Mouse (Mus musculus): ENCODE results near the gene Sgce.

GRCm38 (mm10) chr6:4631464-4631863, 115.5 kb downstream of the Sgce start:
- TF ChIP-seq CTCF (IDR thresholded peaks at IDR 0.05; ENCODE audit: low read depth, low read length), result no peak
- no peak for TF ChIP-seq GATA1 (IDR thresholded peaks at IDR 0.05; ENCODE audit: borderline replicate concordance, low read length)
